Mouse (Mus musculus): ENCODE results near the gene Gsc. TPM values are rescaled to one million over a fixed set of nuclear protein-coding genes. Genes with fewer than 3 reads are reported as not detected.

The Gsc gene
- total RNA-seq (2023), result not detected

DNA sequence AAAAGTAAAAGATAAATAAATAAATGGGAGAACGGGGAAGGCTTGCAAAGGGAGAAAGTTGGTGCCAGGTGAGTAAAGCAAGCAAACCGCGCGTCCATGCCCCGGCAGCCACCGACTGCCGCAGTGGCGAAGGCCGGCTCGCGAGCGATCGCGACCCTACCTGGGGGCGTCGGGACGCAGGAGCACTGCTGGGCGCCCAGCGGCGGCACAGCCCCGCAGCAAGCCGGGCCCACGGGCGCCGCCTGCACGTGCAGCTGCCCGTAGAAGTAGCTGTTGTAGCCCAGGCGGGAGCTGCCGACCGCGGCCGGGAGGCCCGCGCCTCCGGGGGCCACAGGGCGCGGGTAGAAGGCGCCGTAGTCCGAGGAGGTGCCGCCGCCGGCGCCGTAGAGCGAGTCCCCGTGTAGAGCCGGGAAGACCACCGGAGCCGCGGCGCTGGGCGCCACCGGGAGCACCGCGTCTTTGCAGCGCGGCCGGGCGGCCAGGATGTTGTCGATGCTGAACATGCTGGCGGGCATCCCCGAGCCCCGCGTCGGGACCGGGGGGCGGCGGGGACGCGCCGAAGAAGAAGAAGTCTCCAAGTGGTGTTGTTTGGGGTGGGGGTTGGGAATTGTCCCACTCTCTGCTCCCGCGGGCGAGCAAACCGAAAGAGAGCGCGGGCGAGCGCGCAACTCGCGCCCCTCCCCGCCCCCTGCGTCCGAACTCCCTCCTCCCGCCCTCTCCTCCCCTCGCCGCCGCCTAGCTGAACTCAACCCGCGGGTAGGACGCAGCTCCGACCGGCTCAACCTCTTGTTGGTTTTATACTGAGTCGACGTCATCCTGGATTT lies at the start of gene Gsc:
Gene Gsc, minus strand, starts transcription at position 730 of the 824 bp plus-strand sequence.

Other genes with a start within 250 kb of the Gsc start
- 9.5 TPM for gene Serpina3g, start 237.1 kb downstream of the Gsc start, total RNA-seq (2023)
- gene Serpina3i, start 210.2 kb downstream of the Gsc start, total RNA-seq (2023), result not detected
- not detected for gene Serpina3j, start 158.8 kb downstream of the Gsc start, total RNA-seq (2023)
- gene Serpina3k, start 134.8 kb downstream of the Gsc start, total RNA-seq (2023), result not detected
- not detected for gene Serpina3m, start 134.8 kb downstream of the Gsc start, total RNA-seq (2023)
- not detected for gene Serpina3n, start 66.6 kb downstream of the Gsc start, total RNA-seq (2023)

Data from CD8-positive naive resting alpha-beta T cell, adult 57 days (primary cell).